Comparison of ENCODE assay signal across 8 mouse cellular contexts in the genomic region with DNA sequence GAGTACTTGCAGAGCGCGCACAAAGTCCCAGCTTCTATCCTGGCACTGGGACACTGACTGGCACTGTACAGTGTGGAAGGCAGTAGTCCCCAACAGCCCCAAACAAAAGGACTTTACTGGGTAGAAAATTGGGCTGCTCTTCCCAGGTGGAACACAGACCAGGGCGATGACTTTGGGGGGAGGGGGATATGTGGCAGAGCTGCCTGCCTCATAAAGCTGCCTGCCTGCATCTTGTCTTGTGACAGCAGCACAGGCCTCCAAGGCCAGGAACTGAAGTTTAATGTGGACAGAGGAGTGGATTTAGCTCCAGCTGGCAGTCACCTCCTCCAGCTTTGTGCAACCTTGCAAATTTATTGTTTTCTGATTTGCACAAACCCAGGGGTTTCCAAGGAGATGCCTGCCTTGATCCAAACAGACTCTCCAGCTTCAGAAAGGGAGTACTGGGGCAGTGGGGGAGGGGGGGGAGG. TPM values are rescaled to one million over a fixed set of nuclear protein-coding genes. Genes with fewer than 3 reads are reported as not detected.
A peak's percentile ranks its signal among the peaks of the same experiment; 100 is the strongest.
DNase-seq lines count a peak whose midpoint lies in the region; ATAC-seq and TF ChIP-seq lines count a peak whose summit lies in the region.

No protein-coding gene starts in this region.

- ATAC-seq in forebrain, embryonic 13.5 days = no peak
- peak; percentile 10; the same call in 1 of the 2 replicates for ATAC-seq in lung, embryonic 14.5 days (ENCODE audit: insufficient read depth)
- ATAC-seq in hindbrain, embryonic 16.5 days = peak; percentile 85
- ATAC-seq in midbrain, postnatal 0 days (ENCODE audit: low FRiP score) = peak; percentile 71
- no peak for ATAC-seq in megakaryocyte progenitor cell, adult 5-6 weeks (replicated peaks; ENCODE audit: poor library complexity)

- peaks cover 7% of the 10 kb centered on the region for H3K27me3 ChIP-seq in forebrain, embryonic 10.5 days (ENCODE audit: poor library complexity, severe bottlenecking)
- no peaks in the 10 kb centered on the region for H3K27me3 ChIP-seq in forebrain, embryonic 13.5 days
- no peaks in the 10 kb centered on the region for H3K27me3 ChIP-seq in lung, embryonic 14.5 days (ENCODE audit: insufficient read depth, low read length)
- no peaks in the 10 kb centered on the region for H3K27me3 ChIP-seq in hindbrain, embryonic 16.5 days (replicated peaks; ENCODE audit: control insufficient read depth, insufficient read depth, low read length)
- H3K27me3 ChIP-seq in midbrain, postnatal 0 days (ENCODE audit: insufficient read depth, low read length) = no peaks in the 10 kb centered on the region

- no peak overlapping the region for H3K4me2 ChIP-seq in forebrain, embryonic 13.5 days
- H3K4me2 ChIP-seq in lung, embryonic 14.5 days = no peak overlapping the region
- no peak overlapping the region for H3K4me2 ChIP-seq in hindbrain, embryonic 16.5 days (ENCODE audit: low read length)
- H3K4me2 ChIP-seq in midbrain, postnatal 0 days (ENCODE audit: low read depth, low read length, poor library complexity, severe bottlenecking) = no peak overlapping the region

- no peak for TF ChIP-seq CTCF in lung, embryonic 14.5 days (IDR thresholded peaks at IDR 0.05; ENCODE audit: low read depth)
- no peak for TF ChIP-seq CTCF in midbrain, postnatal 0 days (IDR thresholded peaks at IDR 0.05)

- H3K9ac ChIP-seq in forebrain, embryonic 13.5 days = no peak overlapping the region
- no peak overlapping the region for H3K9ac ChIP-seq in lung, embryonic 14.5 days
- H3K9ac ChIP-seq in hindbrain, embryonic 16.5 days (ENCODE audit: low read depth, low read length) = no peak overlapping the region
- H3K9ac ChIP-seq in midbrain, postnatal 0 days (replicated peaks; ENCODE audit: low read length, poor library complexity, severe bottlenecking) = no peak overlapping the region

- peaks cover 36% of the 10 kb centered on the region for H3K4me1 ChIP-seq in forebrain, embryonic 10.5 days
- H3K4me1 ChIP-seq in forebrain, embryonic 13.5 days = peaks cover 20% of the 10 kb centered on the region
- H3K4me1 ChIP-seq in lung, embryonic 14.5 days (ENCODE audit: insufficient read depth) = peaks cover 12% of the 10 kb centered on the region
- peaks cover 4% of the 10 kb centered on the region for H3K4me1 ChIP-seq in hindbrain, embryonic 16.5 days (ENCODE audit: control insufficient read depth, insufficient read depth, low read depth, low read length)
- no peaks in the 10 kb centered on the region for H3K4me1 ChIP-seq in midbrain, postnatal 0 days (ENCODE audit: insufficient read depth, low read length)

- H3K27ac ChIP-seq in forebrain, embryonic 10.5 days = peak overlapping the region; percentile 48
- H3K27ac ChIP-seq in forebrain, embryonic 13.5 days = no peak overlapping the region
- no peak overlapping the region for H3K27ac ChIP-seq in lung, embryonic 14.5 days (ENCODE audit: low read depth)
- peak overlapping the region; percentile 61 for H3K27ac ChIP-seq in hindbrain, embryonic 16.5 days (ENCODE audit: low read depth, low read length)
- peak overlapping the region; percentile 26; the same call in 1 of the 2 replicates for H3K27ac ChIP-seq in midbrain, postnatal 0 days (ENCODE audit: low read depth, low read length)

- no peaks in the 10 kb centered on the region for H3K36me3 ChIP-seq in forebrain, embryonic 10.5 days (replicated peaks)
- no peaks in the 10 kb centered on the region for H3K36me3 ChIP-seq in forebrain, embryonic 13.5 days (ENCODE audit: poor library complexity, severe bottlenecking)
- H3K36me3 ChIP-seq in lung, embryonic 14.5 days (ENCODE audit: insufficient read depth) = no peaks in the 10 kb centered on the region
- no peaks in the 10 kb centered on the region for H3K36me3 ChIP-seq in hindbrain, embryonic 16.5 days (ENCODE audit: control insufficient read depth, insufficient read depth, low read length)
- H3K36me3 ChIP-seq in midbrain, postnatal 0 days (ENCODE audit: insufficient read depth, low read length) = no peaks in the 10 kb centered on the region

- 64% methylated on average over 3 of the region's 3 CpGs for WGBS in forebrain, embryonic 10.5 days
- WGBS in forebrain, embryonic 13.5 days = 61% methylated on average over 3 of the region's 3 CpGs
- 58% methylated on average over 3 of the region's 3 CpGs for WGBS in lung, embryonic 14.5 days
- WGBS in hindbrain, embryonic 16.5 days = 41% methylated on average over 3 of the region's 3 CpGs
- WGBS in midbrain, postnatal 0 days = 59% methylated on average over 3 of the region's 3 CpGs

- no peak for DNase-seq in forebrain, embryonic 10.5 days (ENCODE audit: extremely low spot score, low spot score)
- DNase-seq in lung, embryonic 14.5 days = peak; percentile 56
- DNase-seq in lung, adult 18-20 months = no peak
- DNase-seq in midbrain, postnatal 0 days (ENCODE audit: low spot score) = peak; percentile 75
- DNase-seq in spleen, adult 18-20 months = no peak

- no peak overlapping the region for H3K4me3 ChIP-seq in forebrain, embryonic 10.5 days
- H3K4me3 ChIP-seq in forebrain, embryonic 13.5 days = no peak overlapping the region
- no peak overlapping the region for H3K4me3 ChIP-seq in lung, embryonic 14.5 days (ENCODE audit: low read depth, low read length)
- H3K4me3 ChIP-seq in hindbrain, embryonic 16.5 days (ENCODE audit: low read length) = no peak overlapping the region
- no peak overlapping the region for H3K4me3 ChIP-seq in midbrain, postnatal 0 days (ENCODE audit: low read depth, low read length)

- H3K9me3 ChIP-seq in forebrain, embryonic 10.5 days = no peaks in the 10 kb centered on the region
- no peaks in the 10 kb centered on the region for H3K9me3 ChIP-seq in forebrain, embryonic 13.5 days (replicated peaks)
- no peaks in the 10 kb centered on the region for H3K9me3 ChIP-seq in lung, embryonic 14.5 days (ENCODE audit: low read depth, low read length)
- H3K9me3 ChIP-seq in hindbrain, embryonic 16.5 days (ENCODE audit: control insufficient read depth, low read length) = no peaks in the 10 kb centered on the region
- H3K9me3 ChIP-seq in midbrain, postnatal 0 days (ENCODE audit: low read length) = no peaks in the 10 kb centered on the region

RNA-seq across cellular contexts. Expression of gene Tekt5, which starts 25.8 kb away (rescaled TPM):
- polyA plus RNA-seq in forebrain, embryonic 10.5 days (2016; fragmentation: Nextera tagmentation; extraction: Ambion mirVana) = 0.10 TPM in 1 of 2 replicates, not detected in the other
- 0.74 and 1.4 TPM in 2 replicates for polyA plus RNA-seq in forebrain, embryonic 13.5 days (2015; fragmentation: Nextera tagmentation; extraction: Ambion mirVana)
- 0.67 and 1.2 TPM in 2 replicates for polyA plus RNA-seq in lung, embryonic 14.5 days (2014; fragmentation: Nextera tagmentation; extraction: Ambion mirVana)
- 20.7 and 27.5 TPM in 2 replicates for polyA plus RNA-seq in hindbrain, embryonic 16.5 days (2015; fragmentation: Nextera tagmentation; extraction: Ambion mirVana)
- 9.4 and 11.2 TPM in 2 replicates for total RNA-seq in midbrain, postnatal 0 days (2014; rRNA removed)
- polyA plus RNA-seq in midbrain, postnatal 0 days (2015; fragmentation: Nextera tagmentation; extraction: Ambion mirVana) = 29.3 and 33.7 TPM in 2 replicates
- 0.10 TPM in 1 of 2 replicates, not detected in the other for total RNA-seq in megakaryocyte progenitor cell, adult 5-6 weeks (2015)
- total RNA-seq in megakaryocyte progenitor cell, adult 5-6 weeks (2017) = 0.27 TPM in 1 of 2 replicates, not detected in the other

RNA-seq across cellular contexts. Expression of gene Nubp1, which starts 42.2 kb away (rescaled TPM):
- 80.9 and 81.3 TPM in 2 replicates for polyA plus RNA-seq in forebrain, embryonic 10.5 days (2016; fragmentation: Nextera tagmentation; extraction: Ambion mirVana)
- 51.9 and 56.4 TPM in 2 replicates for polyA plus RNA-seq in forebrain, embryonic 13.5 days (2015; fragmentation: Nextera tagmentation; extraction: Ambion mirVana)
- 82.8 and 83.6 TPM in 2 replicates for polyA plus RNA-seq in lung, embryonic 14.5 days (2014; fragmentation: Nextera tagmentation; extraction: Ambion mirVana)
- polyA plus RNA-seq in hindbrain, embryonic 16.5 days (2015; fragmentation: Nextera tagmentation; extraction: Ambion mirVana) = 46.3 and 54.1 TPM in 2 replicates
- total RNA-seq in midbrain, postnatal 0 days (2014; rRNA removed) = 33.0 and 37.8 TPM in 2 replicates
- polyA plus RNA-seq in midbrain, postnatal 0 days (2015; fragmentation: Nextera tagmentation; extraction: Ambion mirVana) = 36.1 and 40.3 TPM in 2 replicates
- total RNA-seq in megakaryocyte progenitor cell, adult 5-6 weeks (2015) = 35.9 and 40.7 TPM in 2 replicates
- 41.5 and 48.7 TPM in 2 replicates for total RNA-seq in megakaryocyte progenitor cell, adult 5-6 weeks (2017)

RNA-seq across cellular contexts. Expression of gene Emp2, which starts 55.7 kb away (rescaled TPM):
- polyA plus RNA-seq in forebrain, embryonic 10.5 days (2016; fragmentation: Nextera tagmentation; extraction: Ambion mirVana) = 2.1 and 2.2 TPM in 2 replicates
- polyA plus RNA-seq in forebrain, embryonic 13.5 days (2015; fragmentation: Nextera tagmentation; extraction: Ambion mirVana) = 2.2 and 2.3 TPM in 2 replicates
- 38.3 and 44.6 TPM in 2 replicates for polyA plus RNA-seq in lung, embryonic 14.5 days (2014; fragmentation: Nextera tagmentation; extraction: Ambion mirVana)
- polyA plus RNA-seq in hindbrain, embryonic 16.5 days (2015; fragmentation: Nextera tagmentation; extraction: Ambion mirVana) = 22.3 and 24.5 TPM in 2 replicates
- 18.0 and 18.9 TPM in 2 replicates for total RNA-seq in midbrain, postnatal 0 days (2014; rRNA removed)
- polyA plus RNA-seq in midbrain, postnatal 0 days (2015; fragmentation: Nextera tagmentation; extraction: Ambion mirVana) = 21.3 and 21.9 TPM in 2 replicates
- not detected in 2 replicates for total RNA-seq in megakaryocyte progenitor cell, adult 5-6 weeks (2015)
- 0.07 TPM in 1 of 2 replicates, not detected in the other for total RNA-seq in megakaryocyte progenitor cell, adult 5-6 weeks (2017)

Comparison
In these comparisons a context has a peak if more than half of its experiments do, and no peak if none do; other contexts are left out.
1. DNase-seq: peak in lung, embryonic 14.5 days (single experiment) and midbrain, postnatal 0 days (single experiment); none in forebrain, embryonic 10.5 days (single experiment), lung, adult 18-20 months (0 of 2) and spleen, adult 18-20 months (0 of 2).
2. H3K27ac ChIP-seq: peak in forebrain, embryonic 10.5 days (single experiment), hindbrain, embryonic 16.5 days (single experiment) and midbrain, postnatal 0 days (single experiment); none in forebrain, embryonic 13.5 days (single experiment) and lung, embryonic 14.5 days (single experiment).
3. ATAC-seq: peak in lung, embryonic 14.5 days (single experiment), hindbrain, embryonic 16.5 days (single experiment) and midbrain, postnatal 0 days (single experiment); none in forebrain, embryonic 13.5 days (single experiment) and megakaryocyte progenitor cell, adult 5-6 weeks (single experiment).